ENCODE assay signal across 16 mouse cellular contexts in the genomic region with DNA sequence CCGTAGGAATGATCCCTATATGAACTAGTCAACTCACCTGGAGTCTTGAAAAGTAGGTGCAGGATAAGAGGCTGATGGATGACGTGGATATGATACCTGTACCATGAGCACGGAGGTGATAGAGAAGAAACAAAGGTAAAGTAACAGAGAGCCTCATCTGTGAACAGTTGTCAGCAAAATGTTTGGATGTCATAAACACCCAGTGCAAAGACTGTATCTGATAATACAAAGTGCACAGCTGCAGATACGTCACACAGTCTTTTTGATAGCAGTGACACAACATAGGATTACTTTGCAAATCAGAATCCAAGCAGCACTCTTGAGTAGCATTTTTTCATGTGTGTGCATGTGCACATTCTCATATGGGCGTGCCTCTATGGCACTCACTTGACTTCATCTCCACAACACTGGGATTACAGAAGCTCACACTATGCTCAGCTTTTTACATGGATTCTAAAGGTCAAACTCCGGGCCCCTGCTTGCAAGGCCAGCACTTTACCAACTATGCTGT.
"Had no signal": no experiment of that assay in that cellular context is flagged by ENCODE, and none has a peak within 500 bp of the region (broad histone marks: within the 10 kb centered on the region; RNA-seq: fewer than 3 reads in every experiment).

No protein-coding gene starts in this region.

- H3K4me2 ChIP-seq: neural tube, embryonic 13.5 days; neural tube, embryonic 15.5 days; stomach, embryonic 15.5 days had no signal

- H3K9me3 ChIP-seq: neural tube, embryonic 13.5 days; neural tube, embryonic 15.5 days; stomach, embryonic 15.5 days had no signal

- H3K9ac ChIP-seq: neural tube, embryonic 13.5 days; neural tube, embryonic 15.5 days; stomach, embryonic 15.5 days had no signal

- H3K4me1 ChIP-seq: neural tube, embryonic 13.5 days; neural tube, embryonic 15.5 days; stomach, embryonic 15.5 days had no signal

- H3K27ac ChIP-seq: neural tube, embryonic 13.5 days; neural tube, embryonic 15.5 days; stomach, embryonic 15.5 days; stomach, postnatal 0 days had no signal

- H3K36me3 ChIP-seq: neural tube, embryonic 13.5 days; neural tube, embryonic 15.5 days; stomach, embryonic 15.5 days had no signal

- H3K4me3 ChIP-seq: neural tube, embryonic 13.5 days; neural tube, embryonic 15.5 days; stomach, embryonic 15.5 days had no signal

- DNase-seq: retina, postnatal 1 day; right cerebral cortex, adult 18-20 months; right cerebral cortex, postnatal 14 days; right cerebral cortex, postnatal 25 days; right cerebral cortex, postnatal 4 days; spleen, adult 18-20 months; thymus, adult 18-20 months; thymus, adult 2 months; thymus, postnatal 14 days; thymus, postnatal 25 days; thymus, postnatal 36 days; thymus, postnatal 4 days had no signal

- H3K27me3 ChIP-seq: neural tube, embryonic 13.5 days; neural tube, embryonic 15.5 days; stomach, embryonic 15.5 days had no signal
